Mouse (Mus musculus) CH12.LX (cell line): ENCODE measurements around the gene March10. TPM values are rescaled to one million over a fixed set of nuclear protein-coding genes. Genes with fewer than 3 reads are reported as not detected.

ENCODE experiments used
- DNase-seq: peaks from one replicate; pipeline ENCODE4 v3.0.0-alpha.2; 2013; ENCODE audit errors: extremely low read depth
- H3K27ac ChIP-seq: 2 replicates; pipeline ENCODE4 v1.5.1; 2012; ENCODE audit warnings: low read depth, mild to moderate bottlenecking, control low read depth, moderate library complexity; ENCODE audit not compliant: insufficient read depth
- H3K27me3 ChIP-seq: replicated peaks from 2 replicates; pipeline ENCODE3; 2012; ENCODE audit warnings: inconsistent platforms
- H3K36me3 ChIP-seq, 2 experiments: replicated peaks in 1 of 2; 2 replicates each; pipeline versions ENCODE3 to v1.6.1; 2012; ENCODE audit warnings: inconsistent platforms in 1 of 2, low read length in 1 of 2, mild to moderate bottlenecking in 1 of 2, mixed read lengths in 1 of 2, moderate library complexity in 1 of 2; ENCODE audit not compliant: control insufficient read depth in 1 of 2, insufficient read depth in 1 of 2
- H3K4me1 ChIP-seq, 2 experiments: 2 replicates each; pipeline ENCODE4 v1.6.1; 2012; ENCODE audit warnings: inconsistent platforms in 1 of 2, moderate library complexity in 1 of 2; ENCODE audit not compliant: insufficient read depth in 2 of 2, control insufficient read depth in 1 of 2
- H3K4me2 ChIP-seq: 2 replicates; pipeline ENCODE4 v1.6.1; 2012; ENCODE audit warnings: low read depth, mild to moderate bottlenecking, control low read depth; ENCODE audit not compliant: poor library complexity, insufficient read depth, severe bottlenecking
- H3K4me3 ChIP-seq, 3 experiments: fragments of 150-350 bp in 1 of 3; sonication (generic) in 1 of 3; replicated peaks in 1 of 3; 2 replicates each; pipeline versions ENCODE3 to v1.5.1; 2011 to 2012; ENCODE audit warnings: low read depth in 2 of 3, low read length in 2 of 3, mild to moderate bottlenecking in 2 of 3, moderate library complexity in 2 of 3, control low read depth in 1 of 3, improper control_type of control experiment in 1 of 3, inconsistent platforms in 1 of 3, mixed read lengths in 1 of 3; ENCODE audit not compliant: poor library complexity in 1 of 3
- H3K79me2 ChIP-seq: replicated peaks from 2 replicates; pipeline ENCODE4 v1.6.1; 2012; ENCODE audit warnings: mild to moderate bottlenecking, moderate library complexity; ENCODE audit not compliant: control insufficient read depth, poor library complexity, insufficient read depth, severe bottlenecking; ENCODE audit errors: extremely low read depth
- H3K9ac ChIP-seq: 2 replicates; pipeline ENCODE4 v1.6.1; 2012; ENCODE audit warnings: low read depth, mild to moderate bottlenecking, control low read depth, moderate library complexity; ENCODE audit not compliant: insufficient read depth
- H3K9me3 ChIP-seq: replicated peaks from 2 replicates; pipeline ENCODE3; 2012; ENCODE audit warnings: low read length, inconsistent platforms, mixed read lengths
- CHD1 ChIP-seq: IDR thresholded peaks from 2 replicates; pipeline ENCODE4 v1.6.1; 2012; ENCODE audit warnings: low read depth, low read length, improper control_type of control experiment, inconsistent platforms
- ELF1 ChIP-seq: IDR thresholded peaks from 2 replicates; pipeline ENCODE4 v1.6.1; 2014; ENCODE audit warnings: low read depth, mild to moderate bottlenecking, inconsistent platforms, low read length, improper control_type of control experiment
- ETS1 ChIP-seq: conservative IDR thresholded peaks from 2 replicates; pipeline ENCODE4 v1.6.1; 2012; ENCODE audit warnings: low read depth, mild to moderate bottlenecking, inconsistent platforms, low read length, improper control_type of control experiment, moderate library complexity
- GABPA ChIP-seq: IDR thresholded peaks from 2 replicates; pipeline ENCODE4 v1.6.1; 2012; ENCODE audit warnings: low read depth, low read length, improper control_type of control experiment, inconsistent platforms; ENCODE audit not compliant: insufficient replicate concordance
- HCFC1 ChIP-seq: IDR thresholded peaks from 2 replicates; pipeline ENCODE4 v1.6.1; 2012; ENCODE audit warnings: low read depth, mild to moderate bottlenecking, inconsistent platforms, low read length, improper control_type of control experiment
- JUN ChIP-seq: IDR thresholded peaks from 2 replicates; pipeline ENCODE4 v1.6.1; 2011; ENCODE audit warnings: low read depth, mild to moderate bottlenecking, low read length, improper control_type of control experiment, moderate library complexity; ENCODE audit not compliant: insufficient read depth
- KAT2A ChIP-seq: IDR thresholded peaks from 2 replicates; pipeline ENCODE4 v1.6.1; 2012; ENCODE audit warnings: low read length, improper control_type of control experiment, inconsistent platforms; ENCODE audit not compliant: insufficient replicate concordance
- MAFK ChIP-seq: IDR thresholded peaks from 2 replicates; pipeline ENCODE4 v1.6.1; 2011; ENCODE audit warnings: low read length, improper control_type of control experiment; ENCODE audit not compliant: insufficient replicate concordance
- MAX ChIP-seq: IDR thresholded peaks from 2 replicates; pipeline ENCODE4 v1.6.1; 2011; ENCODE audit warnings: low read length, improper control_type of control experiment
- NRF1 ChIP-seq: IDR thresholded peaks from 2 replicates; pipeline ENCODE4 v1.6.1; 2014; ENCODE audit warnings: low read depth, mild to moderate bottlenecking, inconsistent platforms, low read length, improper control_type of control experiment, moderate library complexity
- POLR2A ChIP-seq: IDR thresholded peaks from 2 replicates; pipeline ENCODE4 v1.6.1; 2011; ENCODE audit warnings: low read depth, mild to moderate bottlenecking, improper control_type of control experiment, low read length
- POLR2AphosphoS2 ChIP-seq: IDR thresholded peaks from 2 replicates; pipeline ENCODE4 v1.6.1; 2011; ENCODE audit warnings: low read depth, low read length, improper control_type of control experiment
- RCOR1 ChIP-seq: conservative IDR thresholded peaks from 2 replicates; pipeline ENCODE4 v1.6.1; 2012; ENCODE audit warnings: low read depth, mild to moderate bottlenecking, inconsistent platforms, low read length, improper control_type of control experiment
- TBP ChIP-seq: conservative IDR thresholded peaks from 2 replicates; pipeline ENCODE4 v1.6.1; 2011; ENCODE audit warnings: low read depth, low read length, improper control_type of control experiment
- TCF12 ChIP-seq: IDR thresholded peaks from 2 replicates; pipeline ENCODE4 v1.6.1; 2014; ENCODE audit warnings: low read depth, mild to moderate bottlenecking, inconsistent platforms, low read length, improper control_type of control experiment
- USF2 ChIP-seq: conservative IDR thresholded peaks from 2 replicates; pipeline ENCODE4 v1.6.1; 2011; ENCODE audit warnings: low read depth, low read length, improper control_type of control experiment
- ZC3H11A ChIP-seq: IDR thresholded peaks from 2 replicates; pipeline ENCODE4 v1.6.1; 2012; ENCODE audit warnings: low read depth, mild to moderate bottlenecking, inconsistent platforms, low read length, improper control_type of control experiment
- ZKSCAN1 ChIP-seq: IDR thresholded peaks from 2 replicates; pipeline ENCODE4 v1.6.1; 2012; ENCODE audit warnings: low read depth, inconsistent platforms, low read length, improper control_type of control experiment, borderline replicate concordance
- ZMIZ1 ChIP-seq: IDR thresholded peaks from 2 replicates; pipeline ENCODE4 v1.6.1; 2012; ENCODE audit warnings: low read depth, mild to moderate bottlenecking, inconsistent platforms, low read length, improper control_type of control experiment
- ZNF384 ChIP-seq: IDR thresholded peaks from 2 replicates; pipeline ENCODE4 v1.6.1; 2012; ENCODE audit warnings: low read depth, low read length, improper control_type of control experiment, inconsistent platforms
- dilution Hi-C: fragments of 300-500 bp; cut with MboI; formaldehyde crosslinking; loops from 2 replicates; pipeline ENCODE4 v1.14.3; 2020; ENCODE audit warnings: low sequenced_read_pairs; ENCODE audit not compliant: extremely low pct_unique_long_range_greater_than_20kb, extremely low pct_ligation_motif_present
- in situ Hi-C: fragments of 300-500 bp; cut with MboI; formaldehyde crosslinking; loops from 3 replicates; pipeline ENCODE4 v1.14.3; 2019; ENCODE audit warnings: low sequenced_read_pairs, low pct_ligation_motif_present, low pct_unique_long_range_greater_than_20kb, mixed read lengths
- polyA plus RNA-seq: library from polyadenylated mRNA; unstranded; fragments of >175 nt; gene quantifications from 2 replicates; pipeline ENCODE4 v1.2.1, GENCODE M21; 2012; ENCODE audit warnings: low read depth; ENCODE audit not compliant: insufficient read length
- total RNA-seq, 2 experiments: library from RNA; depleted of rRNA; stranded (reverse); fragments of 300-350 nt in 1 of 2; fragments of >200 nt in 1 of 2; gene quantifications; 2 replicates each; pipeline ENCODE4 v1.2.3; 2012 to 2014

Gene March10
- total and polyA plus RNA-seq, 3 experiments: not detected

DNA sequence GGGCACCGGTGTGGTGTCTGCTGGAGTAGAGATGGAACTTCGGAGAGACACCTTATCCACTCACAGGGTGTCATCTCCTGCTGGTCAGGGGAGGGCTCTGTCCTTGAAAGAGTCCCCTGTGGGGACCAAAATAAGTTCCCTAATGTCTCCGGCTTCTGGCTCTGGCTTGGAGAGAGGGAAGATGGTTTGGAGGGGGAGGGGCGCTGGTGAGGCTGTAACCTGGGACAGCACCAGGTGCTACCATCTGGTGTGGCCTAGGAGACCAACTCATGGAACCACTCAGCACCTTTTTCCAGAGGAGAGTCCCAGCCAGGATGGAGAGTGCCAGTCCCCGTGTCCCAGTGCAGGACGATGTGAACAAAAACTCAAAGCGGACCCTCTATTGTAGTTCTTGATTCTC, 105.9 kb downstream of the March10 start:
- no peak overlapping the region for H3K9ac ChIP-seq
- no peak overlapping the region for H3K27ac ChIP-seq
- dilution Hi-C loops (no loop called here), in situ Hi-C loops (no loop called here)
- TF ChIP-seq MAX (no peak), ZKSCAN1 (no peak), CHD1 (no peak), TBP (no peak), ZMIZ1 (no peak), ZNF384 (no peak), TCF12 (no peak), KAT2A (no peak), ETS1 (no peak), USF2 (no peak), GABPA (no peak)
- H3K4me3 ChIP-seq: no peak overlapping the region
- no peaks in the 10 kb centered on the region for H3K9me3 ChIP-seq
- H3K4me2 ChIP-seq: no peak overlapping the region
- H3K79me2 ChIP-seq: no peaks in the 10 kb centered on the region
- DNase-seq: no peak
- no peaks in the 10 kb centered on the region for H3K36me3 ChIP-seq
- peaks cover 9 to 24% of the 10 kb centered on the region in 2 experiments; a peak in 3 of 4 replicates for H3K4me1 ChIP-seq
- H3K27me3 ChIP-seq: no peaks in the 10 kb centered on the region

DNA sequence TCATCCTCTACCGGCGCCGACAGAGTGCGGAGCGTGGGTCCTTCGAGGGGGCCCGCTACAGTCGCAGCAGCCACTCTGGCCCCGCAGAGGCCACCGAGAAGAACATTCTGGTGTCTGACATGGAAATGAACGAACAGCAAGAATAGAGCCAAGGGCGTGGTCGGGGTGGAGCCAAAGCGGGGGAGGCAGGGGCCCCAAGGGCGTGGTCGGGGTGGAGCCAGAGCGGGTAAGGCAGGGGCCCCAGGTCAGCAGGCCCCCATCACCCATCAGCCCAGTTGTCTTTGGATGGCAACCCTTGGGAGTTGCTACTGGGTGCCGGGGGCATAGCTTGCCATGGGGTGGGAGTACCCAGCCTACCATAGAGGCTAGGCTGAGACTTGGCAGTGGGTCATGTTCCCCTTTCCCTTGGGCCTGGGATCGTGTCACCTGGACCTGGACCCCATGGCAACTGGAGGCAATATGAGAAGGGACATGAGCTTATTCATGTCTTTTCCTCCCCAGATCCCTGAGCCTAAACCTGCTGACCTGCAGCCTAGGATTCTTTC, 106.7 kb downstream of the March10 start:
- Histone ChIP-seq H3K27ac (no peak overlapping the region), H3K9me3 (no peaks in the 10 kb centered on the region), H3K4me1 (peaks cover 9 to 24% of the 10 kb centered on the region in 2 experiments; a peak in 3 of 4 replicates), H3K9ac (no peak overlapping the region), H3K4me3 (no peak overlapping the region), H3K36me3 (no peaks in the 10 kb centered on the region), H3K4me2 (peak overlapping the region; percentile 39; the same call in 1 of the 2 replicates), H3K79me2 (no peaks in the 10 kb centered on the region), H3K27me3 (no peaks in the 10 kb centered on the region)
- dilution Hi-C loops (no loop called here), in situ Hi-C loops (loop anchor here (5.0 kb wide), 2 partner anchors 242 to 562 kb away; no protein-coding TSS in a partner anchor)
- no peak for DNase-seq
- TF ChIP-seq MAFK: no peak
- no peak for TF ChIP-seq NRF1
- no peak for TF ChIP-seq POLR2AphosphoS2
- TF ChIP-seq USF2: no peak
- no peak for TF ChIP-seq ZC3H11A
- no peak for TF ChIP-seq JUN
- TF ChIP-seq RCOR1: no peak
- no peak for TF ChIP-seq POLR2A
- no peak for TF ChIP-seq ELF1
- no peak for TF ChIP-seq HCFC1
